Mouse (Mus musculus) lung, adult 2 months (tissue): ENCODE results near the gene Clptm1l. TPM values are rescaled to one million over a fixed set of nuclear protein-coding genes. Genes with fewer than 3 reads are reported as not detected.
A peak's percentile ranks its signal among the peaks of the same experiment; 100 is the strongest.

Experiments used
- DNase-seq: peaks from one replicate; pipeline ENCODE4 v3.0.0; 2022
- H3K4me1 ChIP-seq: fragments of 200-500 bp; 2 replicates; pipeline ENCODE4 v1.6.1; 2011; ENCODE audit warnings: low read length; ENCODE audit not compliant: control insufficient read depth, insufficient read depth
- H3K4me3 ChIP-seq: fragments of 200-500 bp; replicated peaks from 2 replicates; pipeline ENCODE3; 2011; ENCODE audit warnings: low read depth, mild to moderate bottlenecking, control low read depth, low read length; ENCODE audit errors: extremely low read depth
- CTCF ChIP-seq: fragments of 200-500 bp; IDR thresholded peaks from 2 replicates; pipeline ENCODE4 v1.5.1; 2011; ENCODE audit warnings: mild to moderate bottlenecking, low read length, control low read depth; ENCODE audit not compliant: insufficient read depth
- POLR2A ChIP-seq: fragments of 200-500 bp; IDR thresholded peaks from 2 replicates; pipeline ENCODE4 v1.6.1; 2011; ENCODE audit warnings: low read depth, mild to moderate bottlenecking, control low read depth, low read length, borderline replicate concordance; ENCODE audit errors: extremely low read depth
- WGBS: fragments of 180-500 bp; shearing (Covaris S2); methylation state at CpG from one replicate; pipeline ENCODE4 v1.1.7; 2018; 5-methylcytosine and 5-hydroxymethylcytosine counted together
- polyA plus RNA-seq: library from polyadenylated mRNA; depleted of rRNA; stranded (reverse); fragments of >200 nt; gene quantifications from 2 replicates; pipeline ENCODE4 v1.2.3, GENCODE M21; 2012

Clptm1l gene
- polyA plus RNA-seq, 1 experiment = 115 TPM

GRCm38 (mm10) chr13:73618406-73618805 is 14.6 kb downstream of the Clptm1l start:
- TF ChIP-seq POLR2A (no peak), CTCF (no peak)
- 86% methylated on average over 5 of the region's 5 CpGs for WGBS
- H3K4me1 ChIP-seq = no peaks in the 10 kb centered on the region
- no peak for DNase-seq
- H3K4me3 ChIP-seq = no peak overlapping the region

GRCm38 (mm10) chr13:73620637-73621036 is 16.8 kb downstream of the Clptm1l start:
- no peak for DNase-seq
- TF ChIP-seq POLR2A (no peak), CTCF (0 out of 2 replicates have a peak, but pooled peaks have one; percentile 6)
- WGBS = 67% methylated on average over 6 of the region's 6 CpGs
- no peak overlapping the region for H3K4me3 ChIP-seq
- no peaks in the 10 kb centered on the region for H3K4me1 ChIP-seq

- TF ChIP-seq CTCF (no peak; the same call in 1 of the 2 replicates), POLR2A (no peak)
- 48% methylated on average over 6 of the region's 6 CpGs for WGBS
- Histone ChIP-seq H3K4me1 (peaks cover 7% of the 10 kb centered on the region), H3K4me3 (peak overlapping the region; percentile 65)
- DNase-seq = no peak
Observed at GRCm38 (mm10) chr13:73626410-73626744, 22.6 kb downstream of the Clptm1l start.

GRCm38 (mm10) chr13:73626745-73627549 is 23.1 kb downstream of the Clptm1l start, which contains the start of gene Tert:
Gene Tert (plus strand): TSS chr13:73626911.
- Histone ChIP-seq H3K4me1 (peaks cover 7% of the 10 kb centered on the region), H3K4me3 (peak within 1 kb of the TSS; percentile 65)
- TF ChIP-seq POLR2A (no peak), CTCF (peak; percentile 52; the same call in 1 of the 2 replicates)
- DNase-seq = peak; percentile 35
- 14% methylated on average over 47 of the region's 47 CpGs for WGBS

- TF ChIP-seq POLR2A (no peak), CTCF (no peak)
- Histone ChIP-seq H3K4me1 (peaks cover 7% of the 10 kb centered on the region), H3K4me3 (no peak overlapping the region)
- no peak for DNase-seq
- 84% methylated on average over 11 of the region's 11 CpGs for WGBS
Observed at GRCm38 (mm10) chr13:73628586-73629113, 24.8 kb downstream of the Clptm1l start.

- WGBS = 88% methylated on average over 3 of the region's 3 CpGs
- DNase-seq = no peak
- Histone ChIP-seq H3K4me1 (peaks cover 5% of the 10 kb centered on the region), H3K4me3 (no peak overlapping the region)
- TF ChIP-seq POLR2A = no peak
- TF ChIP-seq CTCF = no peak
Observed at GRCm38 (mm10) chr13:73631837-73632236, 28.0 kb downstream of the Clptm1l start.

GRCm38 (mm10) chr13:73637826-73638225 is 34.0 kb downstream of the Clptm1l start:
- Histone ChIP-seq H3K4me3 (no peak overlapping the region), H3K4me1 (no peaks in the 10 kb centered on the region)
- no peak for TF ChIP-seq POLR2A
- no peak for TF ChIP-seq CTCF
- 49% methylated on average over 5 of the region's 6 CpGs for WGBS
- DNase-seq = no peak

- no peaks in the 10 kb centered on the region for H3K4me1 ChIP-seq
- DNase-seq = no peak
- no peak overlapping the region for H3K4me3 ChIP-seq
- 81% methylated on average over 4 of the region's 4 CpGs for WGBS
- TF ChIP-seq CTCF (no peak), POLR2A (no peak)
Observed at GRCm38 (mm10) chr13:73641296-73641695, 37.5 kb downstream of the Clptm1l start.

- peak; percentile 22 for DNase-seq
- Histone ChIP-seq H3K4me1 (no peaks in the 10 kb centered on the region), H3K4me3 (no peak overlapping the region)
- TF ChIP-seq CTCF (peak; percentile 70), POLR2A (no peak)
- WGBS = 43% methylated on average over 6 of the region's 6 CpGs
Observed at GRCm38 (mm10) chr13:73646397-73647087, 42.7 kb downstream of the Clptm1l start.
